Mouse (Mus musculus) forebrain, embryonic 12.5 days (tissue): ENCODE measurements around the gene Mgll. TPM values are rescaled to one million over a fixed set of nuclear protein-coding genes. Genes with fewer than 3 reads are reported as not detected.
A peak's percentile ranks its signal among the peaks of the same experiment; 100 is the strongest.

Experiments used
- ATAC-seq: fragments of 200-750 bp; cut with Nextera tagmentation; 2 replicates; pipeline ENCODE4 v1.8.0; 2017; ENCODE audit warnings: moderate TSS enrichment; ENCODE audit not compliant: low FRiP score
- H3K27ac ChIP-seq: fragments of 300-500 bp; sonication (generic); 2 replicates; pipeline ENCODE4 v1.5.1; 2016; ENCODE audit warnings: mild to moderate bottlenecking
- H3K27me3 ChIP-seq: fragments of 300-500 bp; sonication (generic); 2 replicates; pipeline ENCODE4 v1.6.1; 2016; ENCODE audit warnings: mild to moderate bottlenecking
- H3K36me3 ChIP-seq: fragments of 300-500 bp; sonication (generic); replicated peaks from 2 replicates; pipeline ENCODE4 v1.6.1; 2016; ENCODE audit warnings: mild to moderate bottlenecking
- H3K4me1 ChIP-seq: fragments of 300-500 bp; sonication (generic); 2 replicates; pipeline ENCODE4 v1.6.1; 2016
- H3K4me2 ChIP-seq: fragments of 300-500 bp; sonication (generic); 2 replicates; pipeline ENCODE4 v1.6.1; 2016; ENCODE audit warnings: mild to moderate bottlenecking, moderate library complexity
- H3K4me3 ChIP-seq: fragments of 300-500 bp; sonication (generic); replicated peaks from 2 replicates; pipeline ENCODE4 v1.5.1; 2016; ENCODE audit warnings: mild to moderate bottlenecking
- H3K9ac ChIP-seq: fragments of 300-500 bp; sonication (generic); 2 replicates; pipeline ENCODE4 v1.6.1; 2016; ENCODE audit warnings: mild to moderate bottlenecking
- H3K9me3 ChIP-seq: fragments of 300-500 bp; sonication (generic); 2 replicates; pipeline ENCODE4 v1.6.1; 2016
- WGBS: fragments of 180-500 bp; shearing (Covaris S2); methylation state at CpG from one replicate; pipeline ENCODE4 v1.1.7; 2016; 5-methylcytosine and 5-hydroxymethylcytosine counted together
- polyA plus RNA-seq: library from polyadenylated mRNA; unstranded; fragments of >200 nt; fragmentation: Nextera tagmentation; extraction: Ambion mirVana; gene quantifications from 2 replicates; pipeline ENCODE4 v1.2.1, GENCODE M21; 2016

Mgll gene
- polyA plus RNA-seq, 1 experiment from 2014 or later = 5.5 TPM

GRCm38 (mm10) chr6:88821294-88821693 is 97.1 kb downstream of the Mgll start:
- no peak overlapping the region for H3K4me2 ChIP-seq
- no peaks in the 10 kb centered on the region for H3K36me3 ChIP-seq
- 92% methylated on average over 6 of the region's 6 CpGs for WGBS
- H3K4me1 ChIP-seq = no peaks in the 10 kb centered on the region
- no peak overlapping the region for H3K27ac ChIP-seq
- no peak overlapping the region for H3K4me3 ChIP-seq
- no peaks in the 10 kb centered on the region for H3K9me3 ChIP-seq
- 0 out of 2 replicates have a peak, but pooled peaks cover 9% of the 10 kb centered on the region for H3K27me3 ChIP-seq
- ATAC-seq = no peak
- H3K9ac ChIP-seq = no peak overlapping the region

GRCm38 (mm10) chr6:88821901-88822300 is 97.7 kb downstream of the Mgll start:
- no peak for ATAC-seq
- Histone ChIP-seq H3K27ac (no peak overlapping the region), H3K4me1 (peaks cover 6% of the 10 kb centered on the region), H3K9me3 (no peaks in the 10 kb centered on the region), H3K4me2 (no peak overlapping the region), H3K4me3 (no peak overlapping the region), H3K9ac (no peak overlapping the region), H3K27me3 (0 out of 2 replicates have a peak, but pooled peaks cover 9% of the 10 kb centered on the region), H3K36me3 (no peaks in the 10 kb centered on the region)
- whole genome bisulfite sequencing = 86% methylated on average over 11 of the region's 11 CpGs

- WGBS = 74% methylated on average over 7 of the region's 7 CpGs
- no peak for ATAC-seq
- H3K4me1 ChIP-seq = peaks cover 9% of the 10 kb centered on the region
- H3K36me3 ChIP-seq = no peaks in the 10 kb centered on the region
- H3K9me3 ChIP-seq = no peaks in the 10 kb centered on the region
- H3K4me3 ChIP-seq = no peak overlapping the region
- no peak overlapping the region for H3K9ac ChIP-seq
- H3K4me2 ChIP-seq = no peak overlapping the region
- H3K27me3 ChIP-seq = 0 out of 2 replicates have a peak, but pooled peaks cover 9% of the 10 kb centered on the region
- no peak overlapping the region for H3K27ac ChIP-seq
These were observed 100.0 kb downstream of the Mgll start for GRCm38 (mm10) chr6:88824183-88824582.

GRCm38 (mm10) chr6:88826088-88826487 is 101.9 kb downstream of the Mgll start:
- Histone ChIP-seq H3K27ac (0 out of 2 replicates have a peak overlapping the region, but pooled peaks have one; percentile 2), H3K9ac (no peak overlapping the region), H3K27me3 (0 out of 2 replicates have a peak, but pooled peaks cover 9% of the 10 kb centered on the region), H3K4me3 (no peak overlapping the region), H3K36me3 (no peaks in the 10 kb centered on the region), H3K4me2 (no peak overlapping the region), H3K4me1 (peaks cover 9% of the 10 kb centered on the region), H3K9me3 (no peaks in the 10 kb centered on the region)
- 52% methylated on average over 3 of the region's 3 CpGs for WGBS
- ATAC-seq = no peak

GRCm38 (mm10) chr6:88826545-88826944 is 102.3 kb downstream of the Mgll start:
- H3K4me3 ChIP-seq = no peak overlapping the region
- H3K27ac ChIP-seq = peak overlapping the region; percentile 16; the same call in 1 of the 2 replicates
- peaks cover 9% of the 10 kb centered on the region for H3K4me1 ChIP-seq
- ATAC-seq = peak; percentile 69
- 0 out of 2 replicates have a peak, but pooled peaks cover 9% of the 10 kb centered on the region for H3K27me3 ChIP-seq
- H3K9ac ChIP-seq = no peak overlapping the region
- no peaks in the 10 kb centered on the region for H3K9me3 ChIP-seq
- 28% methylated on average over 6 of the region's 6 CpGs for WGBS
- H3K36me3 ChIP-seq = no peaks in the 10 kb centered on the region
- H3K4me2 ChIP-seq = no peak overlapping the region

- 70% methylated on average over 3 of the region's 3 CpGs for WGBS
- H3K36me3 ChIP-seq = no peaks in the 10 kb centered on the region
- no peak for ATAC-seq
- H3K4me3 ChIP-seq = no peak overlapping the region
- no peak overlapping the region for H3K4me2 ChIP-seq
- peak overlapping the region; percentile 16; the same call in 1 of the 2 replicates for H3K27ac ChIP-seq
- H3K27me3 ChIP-seq = 0 out of 2 replicates have a peak, but pooled peaks cover 9% of the 10 kb centered on the region
- H3K9me3 ChIP-seq = no peaks in the 10 kb centered on the region
- H3K4me1 ChIP-seq = peaks cover 9% of the 10 kb centered on the region
- H3K9ac ChIP-seq = no peak overlapping the region
These were observed 102.8 kb downstream of the Mgll start for GRCm38 (mm10) chr6:88826965-88827364.

- ATAC-seq = no peak
- WGBS = 68% methylated on average over 13 of the region's 13 CpGs
- Histone ChIP-seq H3K9ac (no peak overlapping the region), H3K9me3 (no peaks in the 10 kb centered on the region), H3K4me3 (no peak overlapping the region), H3K27ac (no peak overlapping the region), H3K27me3 (0 out of 2 replicates have a peak, but pooled peaks cover 9% of the 10 kb centered on the region), H3K4me2 (no peak overlapping the region), H3K36me3 (no peaks in the 10 kb centered on the region), H3K4me1 (peaks cover 9% of the 10 kb centered on the region)
These were observed 103.4 kb downstream of the Mgll start for GRCm38 (mm10) chr6:88827395-88828205.

GRCm38 (mm10) chr6:88828206-88829009 is 104.2 kb downstream of the Mgll start:
- no peak overlapping the region for H3K4me3 ChIP-seq
- no peak overlapping the region for H3K9ac ChIP-seq
- H3K27me3 ChIP-seq = 0 out of 2 replicates have a peak, but pooled peaks cover 9% of the 10 kb centered on the region
- no peaks in the 10 kb centered on the region for H3K9me3 ChIP-seq
- no peak for ATAC-seq
- 84% methylated on average over 15 of the region's 15 CpGs for WGBS
- H3K4me1 ChIP-seq = peaks cover 9% of the 10 kb centered on the region
- H3K4me2 ChIP-seq = no peak overlapping the region
- H3K36me3 ChIP-seq = no peaks in the 10 kb centered on the region
- H3K27ac ChIP-seq = no peak overlapping the region

GRCm38 (mm10) chr6:88829579-88829978 is 105.4 kb downstream of the Mgll start:
- Histone ChIP-seq H3K4me3 (no peak overlapping the region), H3K27ac (no peak overlapping the region), H3K27me3 (0 out of 2 replicates have a peak, but pooled peaks cover 4% of the 10 kb centered on the region), H3K4me1 (peaks cover 9% of the 10 kb centered on the region), H3K4me2 (no peak overlapping the region), H3K36me3 (no peaks in the 10 kb centered on the region), H3K9me3 (no peaks in the 10 kb centered on the region), H3K9ac (no peak overlapping the region)
- ATAC-seq = no peak
- WGBS = 92% methylated on average over 4 of the region's 4 CpGs

GRCm38 (mm10) chr6:88830112-88830702 is 106.0 kb downstream of the Mgll start:
- Histone ChIP-seq H3K4me1 (peaks cover 9% of the 10 kb centered on the region), H3K9ac (no peak overlapping the region), H3K4me2 (no peak overlapping the region), H3K27me3 (0 out of 2 replicates have a peak, but pooled peaks cover 3% of the 10 kb centered on the region), H3K4me3 (no peak overlapping the region), H3K9me3 (no peaks in the 10 kb centered on the region), H3K27ac (no peak overlapping the region), H3K36me3 (no peaks in the 10 kb centered on the region)
- no peak for ATAC-seq
- WGBS = 88% methylated on average over 6 of the region's 6 CpGs

GRCm38 (mm10) chr6:88831456-88831855 is 107.2 kb downstream of the Mgll start:
- Histone ChIP-seq H3K27ac (no peak overlapping the region), H3K9me3 (no peaks in the 10 kb centered on the region), H3K27me3 (no peaks in the 10 kb centered on the region), H3K9ac (no peak overlapping the region), H3K4me3 (no peak overlapping the region), H3K36me3 (peaks cover 8% of the 10 kb centered on the region; the same call in 1 of the 2 replicates), H3K4me1 (peaks cover 8% of the 10 kb centered on the region), H3K4me2 (no peak overlapping the region)
- peak; percentile 45; the same call in 1 of the 2 replicates for ATAC-seq
- 27% methylated on average over 8 of the region's 8 CpGs for WGBS

GRCm38 (mm10) chr6:88832663-88833062 is 108.5 kb downstream of the Mgll start:
- no peak overlapping the region for H3K4me2 ChIP-seq
- H3K4me1 ChIP-seq = no peaks in the 10 kb centered on the region
- WGBS = 74% methylated on average over 5 of the region's 5 CpGs
- peaks cover 17% of the 10 kb centered on the region for H3K36me3 ChIP-seq
- no peaks in the 10 kb centered on the region for H3K27me3 ChIP-seq
- no peak overlapping the region for H3K4me3 ChIP-seq
- ATAC-seq = 0 out of 2 replicates have a peak, but pooled peaks have one; percentile 39
- no peaks in the 10 kb centered on the region for H3K9me3 ChIP-seq
- H3K27ac ChIP-seq = no peak overlapping the region
- H3K9ac ChIP-seq = no peak overlapping the region
